Mouse (Mus musculus): ENCODE results near the gene Dhfr. TPM values are rescaled to one million over a fixed set of nuclear protein-coding genes. Genes with fewer than 3 reads are reported as not detected.
A peak's percentile ranks its signal among the peaks of the same experiment; 100 is the strongest.

The Dhfr gene
- total and polyA plus RNA-seq, 2 experiments: 4.6 to 17.5 TPM

DNA sequence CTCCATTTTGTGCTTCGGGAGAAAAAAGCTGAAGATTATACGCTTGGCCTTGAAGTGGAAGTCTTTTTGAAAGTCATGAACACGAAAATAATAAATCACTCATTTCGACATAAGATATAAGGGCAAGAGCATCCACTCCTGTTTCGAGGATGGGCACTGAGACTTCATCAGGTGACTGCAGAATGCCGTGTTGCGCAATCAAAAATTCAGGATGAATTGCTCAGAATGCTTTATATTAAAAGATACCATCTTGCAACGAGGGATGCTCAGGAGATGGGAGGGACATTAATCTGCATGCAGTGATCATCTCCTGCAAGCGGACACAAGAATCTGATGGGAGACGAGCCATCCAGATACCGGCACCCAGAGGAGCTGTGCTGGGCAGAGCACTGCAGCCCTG lies 65.1 kb downstream of the Dhfr start:
- no peak for DNase-seq (ENCODE audit: extremely low read depth, low read depth, low spot score)
- Histone ChIP-seq H3K4me1 (ENCODE audit: control insufficient read depth, insufficient read depth, low read length) (no peaks in the 10 kb centered on the region), H3K4me3 (ENCODE audit: insufficient read depth, low read depth, low read length) (no peak overlapping the region), H3K27me3 (ENCODE audit: control insufficient read depth, insufficient read depth, low read length) (no peaks in the 10 kb centered on the region), H3K9ac (ENCODE audit: low read depth, low read length) (no peak overlapping the region), H3K79me2 (ENCODE audit: control insufficient read depth, insufficient read depth, low read length) (no peaks in the 10 kb centered on the region), H3K27ac (replicated peaks; ENCODE audit: insufficient read depth, low read depth, low read length) (no peak overlapping the region), H3K36me3 (ENCODE audit: control insufficient read depth, insufficient read depth, low read length) (no peaks in the 10 kb centered on the region)
- WGBS: 82% methylated on average over 11 of the region's 11 CpGs
- TF ChIP-seq POLR2A (IDR thresholded peaks at IDR 0.05; ENCODE audit: extremely low read depth, insufficient read depth, low read length): no peak

DNA sequence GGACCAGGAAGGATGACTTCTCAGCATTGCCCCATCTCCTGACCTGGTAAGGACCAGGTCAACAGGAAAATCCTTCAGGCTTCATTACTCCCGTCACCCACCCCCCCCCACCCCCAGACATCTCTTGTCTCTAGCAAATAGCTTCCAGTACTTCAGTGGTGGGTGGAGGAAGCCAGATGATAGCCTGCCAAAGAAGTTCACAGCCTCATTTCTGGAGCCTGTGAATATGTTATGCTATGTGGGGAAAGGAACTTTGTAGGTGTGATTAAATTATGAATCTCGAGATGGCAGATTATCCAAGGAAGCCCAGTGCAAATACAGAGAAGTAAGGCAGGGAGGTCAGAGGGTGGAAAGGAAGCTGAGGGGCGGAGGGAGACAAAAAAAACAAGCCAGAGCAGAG lies 69.2 kb downstream of the Dhfr start:
- peaks cover 15% of the 10 kb centered on the region for H3K27me3 ChIP-seq (ENCODE audit: control insufficient read depth, insufficient read depth, low read length)
- peaks cover 6% of the 10 kb centered on the region for H3K4me1 ChIP-seq (ENCODE audit: control insufficient read depth, insufficient read depth, low read length)
- H3K4me3 ChIP-seq (ENCODE audit: insufficient read depth, low read depth, low read length): no peak overlapping the region
- H3K79me2 ChIP-seq (ENCODE audit: control insufficient read depth, insufficient read depth, low read length): no peaks in the 10 kb centered on the region
- TF ChIP-seq CTCF (IDR thresholded peaks at IDR 0.05; ENCODE audit: low read depth, low read length) (no peak), POLR2A (IDR thresholded peaks at IDR 0.05; ENCODE audit: extremely low read depth, insufficient read depth, low read length) (no peak)
- no peaks in the 10 kb centered on the region for H3K36me3 ChIP-seq (ENCODE audit: control insufficient read depth, insufficient read depth, low read length)
- H3K27ac ChIP-seq (replicated peaks; ENCODE audit: insufficient read depth, low read depth, low read length): no peak overlapping the region
- no peak overlapping the region for H3K9ac ChIP-seq (ENCODE audit: low read depth, low read length)
- 53% methylated on average over 3 of the region's 3 CpGs for WGBS
- DNase-seq (ENCODE audit: extremely low read depth, low read depth, low spot score): no peak

DNA sequence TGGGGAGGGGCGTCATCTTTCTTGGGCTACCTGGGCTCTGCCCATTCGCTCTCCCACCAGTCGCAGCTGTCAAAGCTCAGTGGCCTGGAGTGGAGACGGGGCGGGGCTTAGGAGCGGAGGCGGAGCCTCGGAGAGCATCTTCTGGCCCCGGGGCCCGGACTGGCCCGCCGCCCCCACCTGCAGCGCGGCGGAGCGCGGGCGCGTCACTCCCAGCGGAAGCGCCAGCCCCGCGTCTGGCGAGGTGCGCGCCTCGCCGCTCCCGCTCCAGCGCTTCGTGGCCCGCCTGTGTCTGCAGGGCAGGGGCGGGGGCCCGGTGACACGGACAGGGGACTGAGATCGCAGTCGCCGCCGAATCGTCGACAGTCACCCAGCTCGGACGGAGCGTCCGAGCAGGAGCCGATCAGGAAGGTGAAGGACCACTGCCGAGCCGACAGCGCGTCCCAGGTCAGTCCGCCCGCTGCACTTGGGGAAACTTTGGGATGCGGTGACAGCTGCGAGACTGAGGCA lies 71.3 kb downstream of the Dhfr start, which contains the start of gene Ankrd34b:
Gene Ankrd34b (plus strand): TSS at position 139 of the 507 bp plus-strand sequence.
- WGBS: 1% methylated on average over 54 of the region's 54 CpGs
- peak within 1 kb of the TSS; percentile 8; the same call in 1 of the 2 replicates for H3K4me3 ChIP-seq (ENCODE audit: insufficient read depth, low read depth, low read length)
- H3K36me3 ChIP-seq (ENCODE audit: control insufficient read depth, insufficient read depth, low read length): no peaks in the 10 kb centered on the region
- H3K27ac ChIP-seq (replicated peaks; ENCODE audit: insufficient read depth, low read depth, low read length): no peak within 1 kb of the TSS
- DNase-seq (ENCODE audit: extremely low read depth, low read depth, low spot score): no peak
- no peaks in the 10 kb centered on the region for H3K79me2 ChIP-seq (ENCODE audit: control insufficient read depth, insufficient read depth, low read length)
- no peak for TF ChIP-seq POLR2A (IDR thresholded peaks at IDR 0.05; ENCODE audit: extremely low read depth, insufficient read depth, low read length)
- TF ChIP-seq CTCF (IDR thresholded peaks at IDR 0.05; ENCODE audit: low read depth, low read length): no peak
- H3K27me3 ChIP-seq (ENCODE audit: control insufficient read depth, insufficient read depth, low read length): peaks cover 15% of the 10 kb centered on the region
- H3K4me1 ChIP-seq (ENCODE audit: control insufficient read depth, insufficient read depth, low read length): peaks cover 6% of the 10 kb centered on the region
- no peak within 1 kb of the TSS for H3K9ac ChIP-seq (ENCODE audit: low read depth, low read length)

DNA sequence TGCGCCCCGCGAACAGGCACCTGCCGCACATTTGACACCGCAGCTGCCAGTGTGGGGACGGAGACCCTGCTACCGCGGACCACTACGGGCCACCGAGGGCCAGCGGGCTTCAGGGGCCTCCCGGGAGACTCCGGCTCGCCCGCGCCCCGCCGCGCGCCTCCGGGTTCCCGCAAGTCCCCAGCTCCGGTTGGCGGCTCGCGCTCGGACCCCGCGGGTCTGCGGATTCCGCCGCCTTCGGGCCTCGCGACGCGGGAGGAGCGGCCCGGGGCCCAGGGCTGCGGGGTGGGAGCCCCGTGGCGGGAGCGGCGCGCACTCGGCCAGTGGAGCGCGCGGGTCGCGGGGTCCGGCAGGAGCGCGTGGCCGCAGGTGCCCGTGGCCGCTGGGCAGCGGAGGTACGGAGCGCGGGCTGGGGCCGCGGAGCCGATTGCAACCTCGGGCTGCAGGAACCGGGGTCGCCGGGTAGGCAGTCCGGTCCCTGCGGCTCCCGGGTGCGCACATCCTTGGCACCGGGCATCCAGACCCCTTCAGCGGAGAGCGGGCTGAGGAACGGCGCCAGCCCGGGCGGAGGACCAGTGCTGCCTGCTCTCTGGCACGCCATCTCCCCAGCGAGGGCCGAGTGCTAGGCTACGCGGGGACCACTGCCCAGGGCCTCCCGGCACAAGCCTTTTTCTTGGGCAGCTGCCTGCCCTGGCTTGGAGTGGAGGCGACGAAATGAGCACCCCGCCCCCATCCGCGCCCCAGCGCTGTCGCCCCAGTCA lies 71.9 kb downstream of the Dhfr start:
- Histone ChIP-seq H3K4me3 (ENCODE audit: insufficient read depth, low read depth, low read length) (peak overlapping the region; percentile 8; the same call in 1 of the 2 replicates), H3K79me2 (ENCODE audit: control insufficient read depth, insufficient read depth, low read length) (no peaks in the 10 kb centered on the region), H3K27me3 (ENCODE audit: control insufficient read depth, insufficient read depth, low read length) (peaks cover 15% of the 10 kb centered on the region), H3K36me3 (ENCODE audit: control insufficient read depth, insufficient read depth, low read length) (no peaks in the 10 kb centered on the region), H3K9ac (ENCODE audit: low read depth, low read length) (no peak overlapping the region), H3K27ac (replicated peaks; ENCODE audit: insufficient read depth, low read depth, low read length) (no peak overlapping the region), H3K4me1 (ENCODE audit: control insufficient read depth, insufficient read depth, low read length) (peaks cover 6% of the 10 kb centered on the region)
- DNase-seq (ENCODE audit: extremely low read depth, low read depth, low spot score): no peak
- WGBS: 1% methylated on average over 91 of the region's 92 CpGs
- TF ChIP-seq POLR2A (IDR thresholded peaks at IDR 0.05; ENCODE audit: extremely low read depth, insufficient read depth, low read length) (no peak), CTCF (IDR thresholded peaks at IDR 0.05; ENCODE audit: low read depth, low read length) (no peak)

DNA sequence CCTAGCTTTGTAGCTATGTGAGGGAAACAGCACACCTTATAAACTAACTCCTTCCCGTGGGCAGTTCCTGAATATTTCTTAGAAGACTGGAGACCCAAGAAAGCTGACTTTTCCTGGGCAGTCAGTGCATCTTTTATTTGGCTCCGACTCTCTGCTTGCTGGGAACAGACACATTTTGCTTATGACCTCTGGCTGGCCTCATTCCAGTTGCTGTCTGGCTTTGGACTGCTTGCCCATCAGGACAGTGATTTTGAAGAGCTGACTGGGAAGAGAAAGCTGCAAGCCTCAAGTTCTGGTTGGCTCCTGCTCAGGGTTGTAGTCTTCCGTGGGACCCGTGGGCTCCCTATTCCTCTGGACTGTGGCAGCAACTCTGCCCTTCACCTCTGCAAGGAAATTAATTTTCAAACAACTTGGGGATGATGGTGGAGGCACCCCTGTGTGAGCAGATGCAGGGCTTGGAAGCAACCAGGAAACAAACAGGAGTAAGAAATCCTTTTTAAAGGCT lies 72.9 kb downstream of the Dhfr start:
- peaks cover 6% of the 10 kb centered on the region for H3K4me1 ChIP-seq (ENCODE audit: control insufficient read depth, insufficient read depth, low read length)
- TF ChIP-seq CTCF (IDR thresholded peaks at IDR 0.05; ENCODE audit: low read depth, low read length) (no peak), POLR2A (IDR thresholded peaks at IDR 0.05; ENCODE audit: extremely low read depth, insufficient read depth, low read length) (no peak)
- H3K27ac ChIP-seq (replicated peaks; ENCODE audit: insufficient read depth, low read depth, low read length): no peak overlapping the region
- WGBS: 48% methylated on average over 4 of the region's 4 CpGs
- H3K27me3 ChIP-seq (ENCODE audit: control insufficient read depth, insufficient read depth, low read length): peaks cover 15% of the 10 kb centered on the region
- no peaks in the 10 kb centered on the region for H3K79me2 ChIP-seq (ENCODE audit: control insufficient read depth, insufficient read depth, low read length)
- no peaks in the 10 kb centered on the region for H3K36me3 ChIP-seq (ENCODE audit: control insufficient read depth, insufficient read depth, low read length)
- no peak overlapping the region for H3K4me3 ChIP-seq (ENCODE audit: insufficient read depth, low read depth, low read length)
- H3K9ac ChIP-seq (ENCODE audit: low read depth, low read length): no peak overlapping the region
- DNase-seq (ENCODE audit: extremely low read depth, low read depth, low spot score): no peak

Other genes with a start within 250 kb of the Dhfr start
- gene Rasgrf2, start 223.1 kb upstream of the Dhfr start, total RNA-seq (2014; rRNA removed): 0.74 and 1.0 TPM in 2 replicates
- 0.17 and 0.44 TPM in 2 replicates for gene Rasgrf2, start 223.1 kb upstream of the Dhfr start, polyA plus RNA-seq (2012; rRNA removed)
- gene Gm20379, start 48.7 kb upstream of the Dhfr start, total RNA-seq (2014; rRNA removed): not detected in 2 replicates
- not detected in 2 replicates for gene Gm20379, start 48.7 kb upstream of the Dhfr start, polyA plus RNA-seq (2012; rRNA removed)
- 16.9 TPM in 2 replicates for gene Msh3, start 277 bp downstream of the Dhfr start, total RNA-seq (2014; rRNA removed)
- gene Msh3, start 277 bp downstream of the Dhfr start, polyA plus RNA-seq (2012; rRNA removed): 2.7 and 3.0 TPM in 2 replicates
- gene Ankrd34b, start 71.2 kb downstream of the Dhfr start, total RNA-seq (2014; rRNA removed): not detected in 2 replicates
- gene Ankrd34b, start 71.2 kb downstream of the Dhfr start, polyA plus RNA-seq (2012; rRNA removed): not detected in 2 replicates
- gene Fam151b, start 129.3 kb downstream of the Dhfr start, total RNA-seq (2014; rRNA removed): 8.7 and 9.3 TPM in 2 replicates
- gene Fam151b, start 129.3 kb downstream of the Dhfr start, polyA plus RNA-seq (2012; rRNA removed): 2.7 and 3.4 TPM in 2 replicates
- 7.5 and 7.8 TPM in 2 replicates for gene Zfyve16, start 176.1 kb downstream of the Dhfr start, total RNA-seq (2014; rRNA removed)
- 0.76 and 0.97 TPM in 2 replicates for gene Zfyve16, start 176.1 kb downstream of the Dhfr start, polyA plus RNA-seq (2012; rRNA removed)
- gene Spz1, start 221.4 kb downstream of the Dhfr start, total RNA-seq (2014; rRNA removed): not detected in 2 replicates
- not detected in 2 replicates for gene Spz1, start 221.4 kb downstream of the Dhfr start, polyA plus RNA-seq (2012; rRNA removed)